In genomic region chr2:124458028-124458427, GRCm38 (mm10) we compare ENCODE assay signal across 22 mouse cellular contexts.
"Had no signal": no experiment of that assay in that cellular context is flagged by ENCODE, and none has a peak within 500 bp of the region (broad histone marks: within the 10 kb centered on the region; RNA-seq: fewer than 3 reads in every experiment).

No protein-coding gene starts in this region.

- H3K27me3 ChIP-seq: limb, embryonic 13.5 days; liver, embryonic 12.5 days; liver, embryonic 15.5 days; lung, embryonic 15.5 days; megakaryocyte, embryonic 14.5 days; neural tube, embryonic 12.5 days; neural tube, embryonic 15.5 days had no signal

- H3K4me1 ChIP-seq: liver, embryonic 12.5 days; liver, embryonic 15.5 days; megakaryocyte, embryonic 14.5 days; midbrain, embryonic 10.5 days had no signal

- H3K4me3 ChIP-seq: limb, embryonic 10.5 days; limb, embryonic 13.5 days; liver, embryonic 12.5 days; liver, embryonic 15.5 days; lung, embryonic 15.5 days; megakaryocyte, embryonic 14.5 days; midbrain, embryonic 10.5 days; neural tube, embryonic 12.5 days; neural tube, embryonic 15.5 days had no signal

- H3K36me3 ChIP-seq: limb, embryonic 10.5 days; limb, embryonic 13.5 days; liver, embryonic 12.5 days; liver, embryonic 15.5 days; lung, embryonic 15.5 days; midbrain, embryonic 10.5 days; neural tube, embryonic 12.5 days; neural tube, embryonic 15.5 days had no signal

- H3K27ac ChIP-seq: limb, embryonic 10.5 days; limb, embryonic 13.5 days; liver, embryonic 12.5 days; liver, embryonic 15.5 days; lung, embryonic 15.5 days; midbrain, embryonic 10.5 days; neural tube, embryonic 12.5 days; neural tube, embryonic 15.5 days; stomach, postnatal 0 days had no signal

- DNase-seq: kidney, postnatal 4 days; liver; lung, adult 18-20 months; lung, postnatal 10 days; lung, postnatal 36 days; midbrain, embryonic 14.5 days; right cerebral cortex, adult 18-20 months; right cerebral cortex, postnatal 14 days; right cerebral cortex, postnatal 4 days; thymus, adult 2 months; thymus, postnatal 25 days had no signal

- H3K4me2 ChIP-seq: limb, embryonic 13.5 days; liver, embryonic 12.5 days; liver, embryonic 15.5 days; lung, embryonic 15.5 days; neural tube, embryonic 12.5 days; neural tube, embryonic 15.5 days had no signal

- H3K9me3 ChIP-seq: limb, embryonic 10.5 days; limb, embryonic 13.5 days; liver, embryonic 12.5 days; liver, embryonic 15.5 days; lung, embryonic 15.5 days; megakaryocyte, embryonic 14.5 days; midbrain, embryonic 10.5 days; neural tube, embryonic 12.5 days; neural tube, embryonic 15.5 days had no signal

- H3K9ac ChIP-seq: limb, embryonic 13.5 days; liver, embryonic 12.5 days; liver, embryonic 15.5 days; lung, embryonic 15.5 days; neural tube, embryonic 12.5 days; neural tube, embryonic 15.5 days had no signal

- ATAC-seq: intestine, embryonic 16.5 days; liver, embryonic 12.5 days had no signal
